Mouse (Mus musculus) hindbrain, embryonic 14.5 days (tissue): ENCODE measurements at regions not wholly inside any gene's neighbourhood (a gene's known extent, or its start where the extent isn't known, plus 50 kb on each side); places are given as distances from the start of the nearest gene placed in this dataset.
A peak's percentile ranks its signal among the peaks of the same experiment; 100 is the strongest.

Source experiments
- ATAC-seq: fragments of 200-750 bp; cut with Nextera tagmentation; 2 replicates; pipeline ENCODE4 v1.8.0; 2017; ENCODE audit warnings: moderate number of reproducible peaks, mild to moderate bottlenecking, moderate TSS enrichment, moderate library complexity; ENCODE audit not compliant: low FRiP score
- DNase-seq: peaks from one replicate; pipeline ENCODE4 v3.0.0-alpha.2; 2015; ENCODE audit warnings: low spot score
- H3K27ac ChIP-seq: fragments of 300-500 bp; sonication (generic); 2 replicates; pipeline ENCODE4 v1.5.1; 2014; ENCODE audit warnings: mild to moderate bottlenecking, moderate library complexity
- H3K27me3 ChIP-seq: fragments of 300-500 bp; sonication (generic); 2 replicates; pipeline ENCODE4 v1.6.1; 2014; ENCODE audit warnings: mild to moderate bottlenecking, low read length, mixed read lengths; ENCODE audit not compliant: control insufficient read depth, insufficient read depth
- H3K36me3 ChIP-seq: fragments of 300-500 bp; sonication (generic); replicated peaks from 2 replicates; pipeline ENCODE4 v1.6.1; 2014; ENCODE audit not compliant: control insufficient read depth, insufficient read depth
- H3K4me1 ChIP-seq: fragments of 300-500 bp; sonication (generic); replicated peaks from 2 replicates; pipeline ENCODE4 v1.6.1; 2014; ENCODE audit warnings: antibody characterized with exemption, low read length, mixed read lengths; ENCODE audit not compliant: control insufficient read depth, insufficient read depth
- H3K4me2 ChIP-seq: fragments of 300-500 bp; sonication (generic); replicated peaks from 2 replicates; pipeline ENCODE4 v1.6.1; 2014; ENCODE audit warnings: mild to moderate bottlenecking, moderate library complexity
- H3K4me3 ChIP-seq: fragments of 300-500 bp; sonication (generic); replicated peaks from 2 replicates; pipeline ENCODE4 v1.5.1; 2014; ENCODE audit warnings: mild to moderate bottlenecking, low read length
- H3K9ac ChIP-seq: fragments of 300-500 bp; sonication (generic); 2 replicates; pipeline ENCODE4 v1.6.1; 2014
- H3K9me3 ChIP-seq: fragments of 300-500 bp; sonication (generic); 2 replicates; pipeline ENCODE4 v1.6.1; 2016; ENCODE audit warnings: low read length; ENCODE audit not compliant: control insufficient read depth
- WGBS: fragments of 180-500 bp; shearing (Covaris S2); extraction: QIAGEN DNeasy Blood & Tissue Kit; methylation state at CpG from one replicate; pipeline ENCODE4 v1.1.7; 2014; 5-methylcytosine and 5-hydroxymethylcytosine counted together

DNA sequence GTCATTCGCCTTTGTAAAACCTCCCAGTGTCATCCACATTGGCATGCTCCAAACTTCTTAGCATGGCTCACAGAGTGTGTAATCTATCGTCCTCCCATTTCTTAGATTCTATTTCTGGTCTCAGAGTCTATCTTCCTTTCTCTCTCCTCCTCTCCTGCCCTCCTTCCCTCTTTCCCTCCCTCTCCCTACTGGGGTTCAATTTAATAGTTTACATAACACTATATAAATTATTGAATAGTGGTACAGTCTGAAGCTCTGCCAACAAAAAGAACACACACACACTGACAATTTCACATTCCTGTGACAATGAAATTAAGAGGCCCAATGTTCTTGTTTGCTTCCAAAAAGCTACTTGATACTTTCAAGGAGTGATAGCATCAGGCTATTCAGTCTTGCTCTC lies 267.6 kb upstream of the Apob start:
- H3K9me3 ChIP-seq = no peaks in the 10 kb centered on the region
- no peak overlapping the region for H3K4me2 ChIP-seq
- no peaks in the 10 kb centered on the region for H3K36me3 ChIP-seq
- ATAC-seq (no peak), DNase-seq (no peak)
- H3K27me3 ChIP-seq = no peaks in the 10 kb centered on the region
- H3K27ac ChIP-seq = no peak overlapping the region
- H3K4me3 ChIP-seq = no peak overlapping the region
- WGBS = 51% methylated on average over 2 of the region's 2 CpGs
- no peaks in the 10 kb centered on the region; the same call in 1 of the 2 replicates for H3K4me1 ChIP-seq
- H3K9ac ChIP-seq = no peak overlapping the region

- Histone ChIP-seq H3K4me1 (no peaks in the 10 kb centered on the region), H3K9me3 (no peaks in the 10 kb centered on the region), H3K4me3 (no peak overlapping the region), H3K9ac (no peak overlapping the region), H3K27ac (no peak overlapping the region), H3K4me2 (no peak overlapping the region), H3K36me3 (no peaks in the 10 kb centered on the region), H3K27me3 (no peaks in the 10 kb centered on the region)
- 93% methylated on average over 4 of the region's 4 CpGs for WGBS
- DNase-seq (no peak), ATAC-seq (no peak)
Measured at GRCm38 (mm10) chr12:7715091-7715490, 262.4 kb upstream of the Apob start.

- ATAC-seq = no peak
Measured at GRCm38 (mm10) chr12:7718556-7718955, 258.9 kb upstream of the Apob start.

DNA sequence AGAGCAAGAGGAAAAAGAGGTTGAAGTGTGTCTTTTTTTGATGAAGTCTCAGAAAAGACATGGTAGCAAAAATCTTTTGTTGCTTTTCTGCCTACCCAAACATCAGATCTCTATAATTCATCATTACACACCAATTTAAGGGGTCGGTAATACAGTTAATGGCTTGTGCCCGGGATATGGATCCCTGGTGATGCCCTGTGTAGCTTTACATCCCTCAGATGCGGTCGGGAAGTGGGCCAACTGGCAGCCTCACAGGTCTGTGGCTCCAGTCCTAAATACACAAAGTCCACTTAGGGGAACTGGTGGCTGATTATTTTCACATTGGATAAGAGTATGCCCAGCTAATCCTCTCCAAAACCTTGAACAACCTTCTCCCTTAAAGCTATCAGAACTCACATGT lies 258.4 kb upstream of the Apob start:
- H3K4me1 ChIP-seq = no peaks in the 10 kb centered on the region
- DNase-seq (no peak), ATAC-seq (no peak)
- H3K27ac ChIP-seq = no peak overlapping the region
- H3K36me3 ChIP-seq = no peaks in the 10 kb centered on the region
- H3K4me3 ChIP-seq = no peak overlapping the region
- H3K9ac ChIP-seq = no peak overlapping the region
- no peak overlapping the region for H3K4me2 ChIP-seq
- WGBS = 66% methylated on average over 4 of the region's 4 CpGs
- H3K27me3 ChIP-seq = no peaks in the 10 kb centered on the region
- H3K9me3 ChIP-seq = no peaks in the 10 kb centered on the region

More at GRCm38 (mm10) chr12:7718556-7718955, 258.9 kb upstream of the Apob start:
- Histone ChIP-seq H3K27ac (no peak overlapping the region), H3K4me2 (no peak overlapping the region), H3K9me3 (no peaks in the 10 kb centered on the region), H3K4me3 (no peak overlapping the region), H3K4me1 (no peaks in the 10 kb centered on the region), H3K36me3 (no peaks in the 10 kb centered on the region), H3K27me3 (no peaks in the 10 kb centered on the region), H3K9ac (no peak overlapping the region)
- DNase-seq = no peak
- 74% methylated on average over 2 of the region's 2 CpGs for WGBS

DNA sequence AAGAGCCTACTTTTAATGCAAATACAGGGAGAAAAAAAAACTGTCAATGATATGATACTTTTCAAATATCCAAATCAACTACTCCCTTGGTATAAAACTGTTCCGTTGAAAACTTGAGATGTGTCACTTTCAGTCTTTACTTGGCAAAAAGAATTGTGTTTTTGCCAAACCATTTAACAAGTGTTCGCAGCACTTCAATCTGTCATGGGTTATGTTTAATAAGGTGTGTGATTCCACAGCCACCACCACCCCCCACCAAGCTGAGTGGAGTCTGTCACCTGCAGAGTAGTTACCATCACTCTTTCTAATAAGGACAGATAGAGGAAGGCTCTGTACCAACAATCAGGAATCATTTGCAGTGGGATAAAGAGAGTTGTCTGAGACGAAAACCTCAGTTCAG lies 252.5 kb upstream of the Apob start:
- no peak overlapping the region for H3K4me2 ChIP-seq
- no peak for DNase-seq
- no peaks in the 10 kb centered on the region for H3K27me3 ChIP-seq
- 84% methylated on average over 3 of the region's 3 CpGs for whole genome bisulfite sequencing
- H3K4me3 ChIP-seq = no peak overlapping the region
- ATAC-seq = no peak
- H3K36me3 ChIP-seq = no peaks in the 10 kb centered on the region
- no peak overlapping the region for H3K27ac ChIP-seq
- no peaks in the 10 kb centered on the region for H3K9me3 ChIP-seq
- H3K4me1 ChIP-seq = no peaks in the 10 kb centered on the region
- H3K9ac ChIP-seq = no peak overlapping the region

DNA sequence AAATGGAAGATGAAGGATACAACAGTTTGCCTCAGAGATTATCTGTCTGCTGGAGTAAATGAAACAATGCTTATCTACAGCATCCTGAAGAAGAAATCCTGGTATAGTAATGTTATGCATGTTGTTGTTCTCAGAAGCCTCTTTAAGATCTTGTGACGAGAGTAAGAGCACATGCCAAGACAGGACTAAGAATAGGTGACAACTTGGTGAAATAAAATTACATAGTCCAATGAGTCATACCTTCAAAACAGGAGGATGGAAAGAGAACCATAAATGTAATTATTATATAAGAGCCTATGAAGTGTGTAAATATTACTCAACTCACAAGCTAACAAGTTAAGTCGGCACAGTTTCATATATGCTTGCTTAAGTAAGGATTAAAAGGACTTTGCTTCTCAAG lies 239.4 kb upstream of the Apob start:
- Histone ChIP-seq H3K9me3 (no peaks in the 10 kb centered on the region), H3K4me1 (0 out of 2 replicates have a peak, but pooled peaks cover 8% of the 10 kb centered on the region), H3K27ac (no peak overlapping the region), H3K36me3 (no peaks in the 10 kb centered on the region), H3K4me2 (no peak overlapping the region), H3K27me3 (no peaks in the 10 kb centered on the region), H3K4me3 (no peak overlapping the region), H3K9ac (no peak overlapping the region)
- ATAC-seq = no peak
- DNase-seq = no peak
- WGBS = 88% methylated on average over 2 of the region's 2 CpGs

GRCm38 (mm10) chr12:7738629-7739351 lies 238.7 kb upstream of the Apob start:
- Histone ChIP-seq H3K9ac (no peak overlapping the region), H3K27me3 (no peaks in the 10 kb centered on the region), H3K4me2 (no peak overlapping the region), H3K9me3 (no peaks in the 10 kb centered on the region), H3K36me3 (no peaks in the 10 kb centered on the region), H3K4me3 (no peak overlapping the region), H3K4me1 (0 out of 2 replicates have a peak, but pooled peaks cover 8% of the 10 kb centered on the region), H3K27ac (peak overlapping the region; percentile 60)
- DNase-seq (no peak), ATAC-seq (peak; percentile 71; the same call in 1 of the 2 replicates)
- 41% methylated on average over 3 of the region's 3 CpGs for WGBS

DNA sequence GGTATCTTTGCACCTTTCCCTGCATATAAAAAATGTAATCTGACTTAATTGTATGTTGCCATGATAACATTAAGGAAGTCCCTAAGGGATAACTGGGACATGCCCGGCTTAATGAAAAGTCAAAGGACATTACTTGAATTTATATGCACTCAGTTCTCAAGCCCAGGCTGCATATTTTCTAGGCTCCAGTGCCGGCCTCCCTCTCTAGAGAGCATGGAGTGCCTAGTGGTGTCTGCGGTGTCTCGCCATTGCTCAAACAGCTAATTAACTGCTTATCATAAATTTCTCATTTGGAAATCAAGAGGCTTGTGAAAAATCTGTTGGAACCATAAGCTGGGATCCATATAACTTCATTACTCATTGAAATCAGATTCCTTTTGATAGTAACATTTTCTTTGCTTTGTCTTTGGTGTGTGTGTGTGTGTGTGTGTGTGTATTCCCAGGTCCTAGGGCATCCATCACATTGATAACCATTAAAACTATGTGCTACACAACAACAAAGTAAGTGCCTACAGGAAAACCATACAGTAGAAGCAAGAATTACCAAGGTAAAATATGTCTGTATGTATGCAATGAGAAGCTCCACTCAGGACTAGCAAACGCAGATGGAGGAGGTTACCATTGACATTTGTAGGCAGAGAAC lies 238.0 kb upstream of the Apob start:
- Histone ChIP-seq H3K27me3 (no peaks in the 10 kb centered on the region), H3K4me1 (0 out of 2 replicates have a peak, but pooled peaks cover 8% of the 10 kb centered on the region), H3K4me2 (no peak overlapping the region), H3K27ac (peak overlapping the region; percentile 60), H3K4me3 (no peak overlapping the region), H3K36me3 (no peaks in the 10 kb centered on the region), H3K9me3 (no peaks in the 10 kb centered on the region), H3K9ac (no peak overlapping the region)
- WGBS = 39% methylated on average over 5 of the region's 5 CpGs
- DNase-seq = peak; percentile 36
- peak; percentile 73; the same call in 1 of the 2 replicates for ATAC-seq

- no peaks in the 10 kb centered on the region for H3K27me3 ChIP-seq
- no peaks in the 10 kb centered on the region for H3K36me3 ChIP-seq
- no peak overlapping the region for H3K27ac ChIP-seq
- H3K4me2 ChIP-seq = no peak overlapping the region
- H3K9ac ChIP-seq = 0 out of 2 replicates have a peak overlapping the region, but pooled peaks have one; percentile 7
- peaks cover 15% of the 10 kb centered on the region for H3K4me1 ChIP-seq
- ATAC-seq (0 out of 2 replicates have a peak, but pooled peaks have one; percentile 7), DNase-seq (no peak)
- no peak overlapping the region for H3K4me3 ChIP-seq
- H3K9me3 ChIP-seq = no peaks in the 10 kb centered on the region
- 29% methylated on average over 2 of the region's 2 CpGs for WGBS
Measured at GRCm38 (mm10) chr12:7746708-7747107, 230.7 kb upstream of the Apob start.
